In the genomic region with DNA sequence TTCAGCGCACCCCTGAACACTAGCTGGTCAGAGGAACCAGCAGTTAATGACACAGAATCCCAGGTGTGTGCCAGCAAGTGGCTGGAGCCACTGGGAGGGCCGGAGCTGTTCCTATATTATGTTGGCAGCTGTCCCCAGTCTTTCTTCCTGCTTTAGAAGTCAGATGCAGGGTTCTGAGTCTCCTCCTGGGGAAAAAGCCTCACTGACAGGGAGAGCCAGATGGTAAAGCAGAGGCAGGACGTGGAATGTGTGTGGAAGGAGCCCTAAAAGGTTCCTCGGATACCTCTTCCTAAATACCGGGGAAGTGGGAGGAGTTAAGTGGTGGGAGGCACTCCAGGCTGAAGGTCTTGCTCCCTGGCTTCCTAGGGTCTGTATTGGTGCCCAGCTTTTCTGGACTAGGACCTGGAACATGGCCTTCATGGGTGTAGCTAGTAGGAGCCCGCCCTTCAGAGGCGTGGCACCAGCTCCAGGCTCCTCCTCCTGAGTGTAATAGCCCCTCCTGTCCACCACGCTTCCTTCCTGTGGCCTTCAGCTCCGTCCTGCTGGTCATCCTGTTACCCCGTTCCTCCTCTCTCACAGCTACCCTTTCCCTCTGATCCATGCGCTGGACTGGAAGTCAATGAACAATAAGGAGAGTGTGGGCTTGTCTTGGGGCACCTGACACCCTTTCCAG, we compare ENCODE assay signal across 9 mouse cellular contexts. TPM values are rescaled to one million over a fixed set of nuclear protein-coding genes. Genes with fewer than 3 reads are reported as not detected.
DNase-seq lines count a peak whose midpoint lies in the region; ATAC-seq lines count a peak whose summit lies in the region.
"Had no signal": no experiment of that assay in that cellular context is flagged by ENCODE, and none has a peak within 500 bp of the region (broad histone marks: within the 10 kb centered on the region; RNA-seq: fewer than 3 reads in every experiment).

No protein-coding gene starts in this region.

- no peak overlapping the region for H3K9ac ChIP-seq in liver, embryonic 12.5 days
- H3K9ac ChIP-seq in stomach, embryonic 15.5 days = no peak overlapping the region
- no peak overlapping the region for H3K9ac ChIP-seq in midbrain, embryonic 14.5 days (replicated peaks; ENCODE audit: low read length)
- H3K9ac ChIP-seq in midbrain, embryonic 15.5 days = no peak overlapping the region
- H3K9ac ChIP-seq: neural tube, embryonic 13.5 days had no signal

- no peak overlapping the region for H3K4me3 ChIP-seq in liver, embryonic 12.5 days
- no peak overlapping the region for H3K4me3 ChIP-seq in stomach, embryonic 15.5 days (replicated peaks)
- H3K4me3 ChIP-seq in midbrain, embryonic 14.5 days (replicated peaks; ENCODE audit: low read depth, low read length) = no peak overlapping the region
- H3K4me3 ChIP-seq in midbrain, embryonic 15.5 days = no peak overlapping the region
- H3K4me3 ChIP-seq: neural tube, embryonic 13.5 days had no signal

- H3K9me3 ChIP-seq in liver, embryonic 12.5 days (replicated peaks) = no peaks in the 10 kb centered on the region
- H3K9me3 ChIP-seq in stomach, embryonic 15.5 days = no peaks in the 10 kb centered on the region
- no peaks in the 10 kb centered on the region for H3K9me3 ChIP-seq in midbrain, embryonic 14.5 days (ENCODE audit: control insufficient read depth, low read length)
- H3K9me3 ChIP-seq in midbrain, embryonic 15.5 days = no peaks in the 10 kb centered on the region
- H3K9me3 ChIP-seq: neural tube, embryonic 13.5 days had no signal

- H3K4me2 ChIP-seq in liver, embryonic 12.5 days = peak overlapping the region; percentile 32
- peak overlapping the region; percentile 12; the same call in 1 of the 2 replicates for H3K4me2 ChIP-seq in stomach, embryonic 15.5 days
- H3K4me2 ChIP-seq in midbrain, embryonic 14.5 days (ENCODE audit: low read length) = no peak overlapping the region
- H3K4me2 ChIP-seq in midbrain, embryonic 15.5 days = no peak overlapping the region
- H3K4me2 ChIP-seq: neural tube, embryonic 13.5 days had no signal

- ATAC-seq in liver, embryonic 12.5 days = peak; percentile 73
- peak; percentile 52 for ATAC-seq in stomach, embryonic 15.5 days (ENCODE audit: insufficient read depth, low FRiP score, low read depth)
- no peak for ATAC-seq in midbrain, embryonic 14.5 days (ENCODE audit: low FRiP score, low TSS enrichment)
- ATAC-seq in midbrain, embryonic 15.5 days (replicated peaks) = no peak

- peak; percentile 36 for DNase-seq in 3T3-L1 (ENCODE audit: low read depth, low spot score)
- DNase-seq in adrenal gland, postnatal 36 days = peak; percentile 56 to 69
- peak; percentile 65 for DNase-seq in heart, postnatal 4 days
- DNase-seq in layer of hippocampus, postnatal 10 days (ENCODE audit: low spot score in 2 of 2) = no peak
- DNase-seq in midbrain, embryonic 14.5 days = no peak

- H3K27ac ChIP-seq in liver, embryonic 12.5 days = no peak overlapping the region; the same call in 1 of the 2 replicates
- H3K27ac ChIP-seq in stomach, embryonic 15.5 days = peak overlapping the region; percentile 46
- H3K27ac ChIP-seq in midbrain, embryonic 14.5 days (replicated peaks; ENCODE audit: low read depth, low read length) = no peak overlapping the region
- H3K27ac ChIP-seq in midbrain, embryonic 15.5 days = no peak overlapping the region
- H3K27ac ChIP-seq: neural tube, embryonic 13.5 days had no signal

- H3K36me3 ChIP-seq in liver, embryonic 12.5 days = no peaks in the 10 kb centered on the region
- H3K36me3 ChIP-seq in stomach, embryonic 15.5 days = no peaks in the 10 kb centered on the region
- H3K36me3 ChIP-seq in midbrain, embryonic 14.5 days (ENCODE audit: control insufficient read depth, insufficient read depth, low read length) = no peaks in the 10 kb centered on the region
- no peaks in the 10 kb centered on the region for H3K36me3 ChIP-seq in midbrain, embryonic 15.5 days (replicated peaks)
- H3K36me3 ChIP-seq: neural tube, embryonic 13.5 days had no signal

- H3K27me3 ChIP-seq in liver, embryonic 12.5 days (replicated peaks) = 0 out of 2 replicates have a peak, but pooled peaks cover 6% of the 10 kb centered on the region
- no peaks in the 10 kb centered on the region for H3K27me3 ChIP-seq in stomach, embryonic 15.5 days (replicated peaks)
- H3K27me3 ChIP-seq in midbrain, embryonic 14.5 days (ENCODE audit: control insufficient read depth, insufficient read depth, low read length) = no peaks in the 10 kb centered on the region
- no peaks in the 10 kb centered on the region for H3K27me3 ChIP-seq in midbrain, embryonic 15.5 days (replicated peaks)
- H3K27me3 ChIP-seq: neural tube, embryonic 13.5 days had no signal

- peaks cover 46% of the 10 kb centered on the region for H3K4me1 ChIP-seq in liver, embryonic 12.5 days
- H3K4me1 ChIP-seq in stomach, embryonic 15.5 days = peaks cover 34% of the 10 kb centered on the region
- no peaks in the 10 kb centered on the region for H3K4me1 ChIP-seq in midbrain, embryonic 14.5 days (ENCODE audit: control insufficient read depth, insufficient read depth, low read length)
- 0 out of 2 replicates have a peak, but pooled peaks cover 12% of the 10 kb centered on the region for H3K4me1 ChIP-seq in midbrain, embryonic 15.5 days

- WGBS in liver, embryonic 12.5 days (ENCODE audit: insufficient replicate concordance) = 35% methylated on average over 11 of the region's 11 CpGs
- 46% methylated on average over 11 of the region's 11 CpGs for WGBS in stomach, embryonic 15.5 days
- WGBS in midbrain, embryonic 14.5 days = 70% methylated on average over 11 of the region's 11 CpGs
- WGBS in midbrain, embryonic 15.5 days = 64% methylated on average over 11 of the region's 11 CpGs

RNA-seq across cellular contexts. Expression of a gene that starts 25.3 kb away (rescaled TPM):
- 10 to 100 TPM; 13.8 to 18.8 TPM for total RNA-seq in adrenal gland, postnatal 36 days (2021)
- total RNA-seq in heart, postnatal 4 days (2021) = 10 to 100 TPM; 24.8 to 25.7 TPM
- polyA plus RNA-seq in liver, embryonic 12.5 days (2016; fragmentation: Nextera tagmentation; extraction: Ambion mirVana) = 7.3 and 8.1 TPM in 2 replicates
- 22.8 and 22.9 TPM in 2 replicates for polyA plus RNA-seq in stomach, embryonic 15.5 days (2015; fragmentation: Nextera tagmentation; extraction: Ambion mirVana)
- total RNA-seq in layer of hippocampus, postnatal 10 days (2021) = 10 to 100 TPM; 66.3 to 69.1 TPM
- polyA plus RNA-seq in midbrain, embryonic 14.5 days (2014; fragmentation: Nextera tagmentation; extraction: Ambion mirVana) = 36.2 and 38.1 TPM in 2 replicates
- polyA plus RNA-seq in midbrain, embryonic 15.5 days (2015; fragmentation: Nextera tagmentation; extraction: Ambion mirVana) = 40.4 and 41.8 TPM in 2 replicates

RNA-seq across cellular contexts. Expression of a gene that starts 33.6 kb away (rescaled TPM):
- total RNA-seq in adrenal gland, postnatal 36 days (2021) = 100 to 1,000 TPM; 362 to 417 TPM
- total RNA-seq in heart, postnatal 4 days (2021) = 1,000 to 10,000 TPM; 1,243 to 1,298 TPM
- polyA plus RNA-seq in liver, embryonic 12.5 days (2016; fragmentation: Nextera tagmentation; extraction: Ambion mirVana) = 593 and 604 TPM in 2 replicates
- 711 and 748 TPM in 2 replicates for polyA plus RNA-seq in stomach, embryonic 15.5 days (2015; fragmentation: Nextera tagmentation; extraction: Ambion mirVana)
- total RNA-seq in layer of hippocampus, postnatal 10 days (2021) = 100 to 1,000 TPM; 458 to 498 TPM
- polyA plus RNA-seq in midbrain, embryonic 14.5 days (2014; fragmentation: Nextera tagmentation; extraction: Ambion mirVana) = 644 and 890 TPM in 2 replicates
- polyA plus RNA-seq in midbrain, embryonic 15.5 days (2015; fragmentation: Nextera tagmentation; extraction: Ambion mirVana) = 664 and 669 TPM in 2 replicates

RNA-seq across cellular contexts. Expression of a gene that starts 38.2 kb away (rescaled TPM):
- total RNA-seq in adrenal gland, postnatal 36 days (2021) = under 1 TPM in 1 of 2 experiments, not detected in 1; 0.23 TPM
- under 1 TPM; 0.33 to 0.50 TPM for total RNA-seq in heart, postnatal 4 days (2021)
- 0.04 and 0.10 TPM in 2 replicates for polyA plus RNA-seq in liver, embryonic 12.5 days (2016; fragmentation: Nextera tagmentation; extraction: Ambion mirVana)
- polyA plus RNA-seq in stomach, embryonic 15.5 days (2015; fragmentation: Nextera tagmentation; extraction: Ambion mirVana) = 0.23 and 0.27 TPM in 2 replicates
- total RNA-seq in layer of hippocampus, postnatal 10 days (2021) = under 1 TPM; 0.33 to 0.41 TPM
- 0.42 and 0.46 TPM in 2 replicates for polyA plus RNA-seq in midbrain, embryonic 14.5 days (2014; fragmentation: Nextera tagmentation; extraction: Ambion mirVana)
- 0.28 and 0.42 TPM in 2 replicates for polyA plus RNA-seq in midbrain, embryonic 15.5 days (2015; fragmentation: Nextera tagmentation; extraction: Ambion mirVana)

RNA-seq across cellular contexts. Expression of a gene that starts 47.9 kb away (rescaled TPM):
- not detected for total RNA-seq in adrenal gland, postnatal 36 days (2021)
- total RNA-seq in heart, postnatal 4 days (2021) = under 1 TPM; 0.29 to 0.90 TPM
- polyA plus RNA-seq in liver, embryonic 12.5 days (2016; fragmentation: Nextera tagmentation; extraction: Ambion mirVana) = not detected in 2 replicates
- polyA plus RNA-seq in stomach, embryonic 15.5 days (2015; fragmentation: Nextera tagmentation; extraction: Ambion mirVana) = not detected in 2 replicates
- not detected for total RNA-seq in layer of hippocampus, postnatal 10 days (2021)
- polyA plus RNA-seq in midbrain, embryonic 14.5 days (2014; fragmentation: Nextera tagmentation; extraction: Ambion mirVana) = not detected in 2 replicates
- not detected in 2 replicates for polyA plus RNA-seq in midbrain, embryonic 15.5 days (2015; fragmentation: Nextera tagmentation; extraction: Ambion mirVana)
- polyA plus RNA-seq: neural tube, embryonic 13.5 days had no signal

Comparison
In these comparisons a context has a peak if more than half of its experiments do, and no peak if none do; other contexts are left out.
1. DNase-seq: peak in 3T3-L1 (single experiment), adrenal gland, postnatal 36 days (2 of 2) and heart, postnatal 4 days (single experiment); none in layer of hippocampus, postnatal 10 days (0 of 2) and midbrain, embryonic 14.5 days (single experiment).
2. ATAC-seq: peak in liver, embryonic 12.5 days (single experiment) and stomach, embryonic 15.5 days (single experiment); none in midbrain, embryonic 14.5 days (single experiment) and midbrain, embryonic 15.5 days (single experiment).
3. H3K4me2 ChIP-seq: peak in liver, embryonic 12.5 days (single experiment) and stomach, embryonic 15.5 days (single experiment); none in midbrain, embryonic 14.5 days (single experiment) and midbrain, embryonic 15.5 days (single experiment).